Comparison of ENCODE assay signal across 8 mouse cellular contexts in genomic region chr12:111726122-111726463, GRCm38 (mm10). TPM values are rescaled to one million over a fixed set of nuclear protein-coding genes. Genes with fewer than 3 reads are reported as not detected.
DNase-seq lines count a peak whose midpoint lies in the region; ATAC-seq and TF ChIP-seq lines count a peak whose summit lies in the region.

No protein-coding gene starts in this region.

- no peak overlapping the region for H3K4me3 ChIP-seq in kidney, postnatal 0 days (replicated peaks; ENCODE audit: low read depth, low read length)
- H3K4me3 ChIP-seq in midbrain, embryonic 15.5 days: no peak overlapping the region

- ATAC-seq in kidney, postnatal 0 days (replicated peaks; ENCODE audit: low FRiP score, low read depth): 0 out of 2 replicates have a peak, but pooled peaks have one; percentile 13
- ATAC-seq in midbrain, embryonic 15.5 days (replicated peaks): no peak

- H3K27ac ChIP-seq in kidney, postnatal 0 days: peak overlapping the region; percentile 25; the same call in 1 of the 2 replicates
- 0 out of 2 replicates have a peak overlapping the region, but pooled peaks have one; percentile 25 for H3K27ac ChIP-seq in midbrain, embryonic 15.5 days

- H3K9ac ChIP-seq in kidney, postnatal 0 days (ENCODE audit: low read depth, low read length): no peak overlapping the region
- no peak overlapping the region for H3K9ac ChIP-seq in midbrain, embryonic 15.5 days

- no peaks in the 10 kb centered on the region for H3K27me3 ChIP-seq in kidney, postnatal 0 days (ENCODE audit: insufficient read depth, low read length)
- H3K27me3 ChIP-seq in midbrain, embryonic 15.5 days (replicated peaks): no peaks in the 10 kb centered on the region

- H3K4me1 ChIP-seq in kidney, postnatal 0 days (replicated peaks; ENCODE audit: insufficient read depth, low read length): no peaks in the 10 kb centered on the region
- no peaks in the 10 kb centered on the region for H3K4me1 ChIP-seq in midbrain, embryonic 15.5 days

- no peak for TF ChIP-seq CTCF in kidney, postnatal 0 days (IDR thresholded peaks at IDR 0.05; ENCODE audit: low read depth)

- DNase-seq in cerebellum, postnatal 10 days: peak; percentile 42 to 58
- no peak for DNase-seq in cerebellum, adult 11 months
- peak; percentile 37 for DNase-seq in MN1 (ENCODE audit: low spot score)
- peak; percentile 78 to 91 for DNase-seq in heart, adult 18-20 months
- DNase-seq in kidney, postnatal 0 days (ENCODE audit: low spot score): peak; percentile 60
- DNase-seq in spleen, postnatal 4 days (ENCODE audit: low spot score in 2 of 2): no peak
- DNase-seq in thymus, postnatal 10 days (ENCODE audit: low spot score in 2 of 2): no peak

- H3K9me3 ChIP-seq in kidney, postnatal 0 days (replicated peaks; ENCODE audit: low read length): no peaks in the 10 kb centered on the region
- H3K9me3 ChIP-seq in midbrain, embryonic 15.5 days: no peaks in the 10 kb centered on the region

- no peak overlapping the region for H3K4me2 ChIP-seq in kidney, postnatal 0 days (ENCODE audit: low read length)
- no peak overlapping the region for H3K4me2 ChIP-seq in midbrain, embryonic 15.5 days

- 0 out of 2 replicates have a peak, but pooled peaks cover 12% of the 10 kb centered on the region for H3K36me3 ChIP-seq in kidney, postnatal 0 days (ENCODE audit: insufficient read depth, low read length)
- H3K36me3 ChIP-seq in midbrain, embryonic 15.5 days (replicated peaks): peaks cover 3% of the 10 kb centered on the region; the same call in 1 of the 2 replicates

- 51% methylated on average over 4 of the region's 4 CpGs for WGBS in kidney, postnatal 0 days
- 70% methylated on average over 4 of the region's 4 CpGs for WGBS in midbrain, embryonic 15.5 days

RNA-seq across cellular contexts. Expression of gene Apopt1, which starts 13.0 kb away (rescaled TPM):
- total RNA-seq in heart, adult 18-20 months (2021): 10 to 100 TPM; 33.9 to 36.8 TPM
- polyA plus RNA-seq in kidney, postnatal 0 days (2015; fragmentation: Nextera tagmentation; extraction: Ambion mirVana): 57.8 and 61.4 TPM in 2 replicates
- polyA plus RNA-seq in midbrain, embryonic 15.5 days (2015; fragmentation: Nextera tagmentation; extraction: Ambion mirVana): 51.9 and 55.3 TPM in 2 replicates

RNA-seq across cellular contexts. Expression of gene Bag5, which starts 13.0 kb away (rescaled TPM):
- total RNA-seq in heart, adult 18-20 months (2021): 10 to 100 TPM; 19.7 to 26.3 TPM
- 45.7 and 48.9 TPM in 2 replicates for polyA plus RNA-seq in kidney, postnatal 0 days (2015; fragmentation: Nextera tagmentation; extraction: Ambion mirVana)
- 71.7 and 73.1 TPM in 2 replicates for polyA plus RNA-seq in midbrain, embryonic 15.5 days (2015; fragmentation: Nextera tagmentation; extraction: Ambion mirVana)

RNA-seq across cellular contexts. Expression of gene Klc1, which starts 32.6 kb away (rescaled TPM):
- 10 to 100 TPM; 77.1 to 83.0 TPM for total RNA-seq in heart, adult 18-20 months (2021)
- polyA plus RNA-seq in kidney, postnatal 0 days (2015; fragmentation: Nextera tagmentation; extraction: Ambion mirVana): 52.6 and 61.3 TPM in 2 replicates
- 661 and 666 TPM in 2 replicates for polyA plus RNA-seq in midbrain, embryonic 15.5 days (2015; fragmentation: Nextera tagmentation; extraction: Ambion mirVana)

RNA-seq across cellular contexts. Expression of gene Trmt61a, which starts 48.2 kb away (rescaled TPM):
- total RNA-seq in heart, adult 18-20 months (2021): 1 to 10 TPM; 5.8 to 6.5 TPM
- 6.3 and 6.8 TPM in 2 replicates for polyA plus RNA-seq in kidney, postnatal 0 days (2015; fragmentation: Nextera tagmentation; extraction: Ambion mirVana)
- polyA plus RNA-seq in midbrain, embryonic 15.5 days (2015; fragmentation: Nextera tagmentation; extraction: Ambion mirVana): 10.4 and 11.9 TPM in 2 replicates

RNA-seq across cellular contexts. Expression of gene Ckb, which starts 54.0 kb away (rescaled TPM):
- 10 to 100 TPM; 67.8 to 74.5 TPM for total RNA-seq in heart, adult 18-20 months (2021)
- 135 and 148 TPM in 2 replicates for polyA plus RNA-seq in kidney, postnatal 0 days (2015; fragmentation: Nextera tagmentation; extraction: Ambion mirVana)
- 1,376 and 1,480 TPM in 2 replicates for polyA plus RNA-seq in midbrain, embryonic 15.5 days (2015; fragmentation: Nextera tagmentation; extraction: Ambion mirVana)

Comparison
In these comparisons a context has a peak if more than half of its experiments do, and no peak if none do; other contexts are left out.
1. DNase-seq: peak in cerebellum, postnatal 10 days (2 of 2), MN1 (single experiment), heart, adult 18-20 months (2 of 2) and kidney, postnatal 0 days (single experiment); none in cerebellum, adult 11 months (single experiment), spleen, postnatal 4 days (0 of 2) and thymus, postnatal 10 days (0 of 2).
2. RNA of gene Klc1, which starts 32.6 kb away (polyA plus RNA-seq): 661 to 666 TPM in midbrain, embryonic 15.5 days; 52.6 to 61.3 TPM in kidney, postnatal 0 days; every median in the first group is over 10 times any median in the second.